Mouse (Mus musculus) C2C12 (cell line): ENCODE measurements at regions not wholly inside any gene's neighbourhood (a gene's known extent, or its start where the extent isn't known, plus 50 kb on each side); places are given as distances from the start of the nearest gene placed in this dataset.

Source experiments
- H3K27me3 ChIP-seq: one replicate; pipeline ENCODE4 v1.6.1; 2011; ENCODE audit not compliant: control insufficient read depth, insufficient read depth, insufficient read length
- H3K36me3 ChIP-seq: one replicate; pipeline ENCODE4 v1.6.1; 2011; ENCODE audit not compliant: control insufficient read depth, insufficient read depth
- H3K4me3 ChIP-seq: one replicate; pipeline ENCODE4 v1.5.1; 2011; ENCODE audit warnings: mild to moderate bottlenecking, control low read depth; ENCODE audit not compliant: poor library complexity, insufficient read depth, severe bottlenecking
- H3K79me2 ChIP-seq: one replicate; pipeline ENCODE4 v1.6.1; 2011; ENCODE audit not compliant: control insufficient read depth, insufficient read depth
- H3K79me3 ChIP-seq: one replicate; pipeline ENCODE4 v1.6.1; 2011; ENCODE audit warnings: low read depth, control low read depth
- H3ac ChIP-seq: one replicate; pipeline ENCODE3; 2011; ENCODE audit warnings: low read depth; ENCODE audit not compliant: control insufficient read depth, insufficient read length
- CEBPB ChIP-seq: IDR thresholded peaks from one replicate; pipeline ENCODE4 v1.6.1; 2011; ENCODE audit warnings: low read depth, mild to moderate bottlenecking, control low read depth, moderate library complexity
- CTCF ChIP-seq: IDR thresholded peaks from one replicate; pipeline ENCODE4 v1.5.1; 2011; ENCODE audit not compliant: control insufficient read depth, insufficient read depth, insufficient read length
- FOSL1 ChIP-seq: IDR thresholded peaks from one replicate; pipeline ENCODE4 v1.8.0; 2011; ENCODE audit warnings: mild to moderate bottlenecking, low read length; ENCODE audit not compliant: poor library complexity, insufficient read depth, severe bottlenecking
- MAX ChIP-seq: IDR thresholded peaks from one replicate; pipeline ENCODE4 v1.6.1; 2011; ENCODE audit warnings: mild to moderate bottlenecking, control low read depth
- MYOD1 ChIP-seq: IDR thresholded peaks from one replicate; pipeline ENCODE4 v1.6.1; 2011; ENCODE audit warnings: low read depth; ENCODE audit not compliant: control insufficient read depth, insufficient read length
- MYOG ChIP-seq: IDR thresholded peaks from one replicate; pipeline ENCODE4 v1.6.1; 2011; ENCODE audit not compliant: control insufficient read depth, insufficient read length; ENCODE audit errors: extremely low read depth
- USF1 ChIP-seq: IDR thresholded peaks from one replicate; pipeline ENCODE4 v1.6.1; 2011; ENCODE audit warnings: low read depth, mild to moderate bottlenecking, control low read depth, moderate library complexity

DNA sequence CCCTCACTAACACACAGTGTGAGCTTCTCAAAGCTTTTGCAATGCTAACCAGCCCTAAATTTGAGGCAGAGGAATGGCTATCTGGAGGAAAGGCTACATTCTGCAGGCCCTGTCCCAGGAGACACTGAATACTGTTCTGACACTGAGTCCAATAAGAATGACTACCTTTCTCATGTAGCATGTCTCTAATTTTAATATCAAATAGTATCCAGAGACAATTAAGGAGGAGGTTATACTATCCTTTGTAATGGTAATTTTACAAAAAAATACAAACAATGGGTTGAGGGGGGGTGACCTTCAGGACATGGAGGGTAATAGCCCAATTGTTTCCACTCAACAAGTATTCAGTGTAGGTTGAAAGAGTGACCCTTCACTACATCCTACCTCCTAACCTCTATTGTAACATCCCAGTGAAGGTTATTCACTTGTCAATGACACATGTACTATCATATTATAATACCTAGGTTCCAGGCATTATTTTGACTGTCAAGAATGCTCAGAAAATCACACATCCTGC lies 222.7 kb downstream of the Gm826 start:
- Histone ChIP-seq H3K79me3 (no peaks in the 10 kb centered on the region), H3K36me3 (no peaks in the 10 kb centered on the region), H3K4me3 (no peak overlapping the region), H3ac (no peak overlapping the region), H3K79me2 (no peaks in the 10 kb centered on the region), H3K27me3 (no peaks in the 10 kb centered on the region)
- TF ChIP-seq CEBPB: no peak
- TF ChIP-seq CTCF: no peak
- no peak for TF ChIP-seq FOSL1
- no peak for TF ChIP-seq MAX
- TF ChIP-seq USF1: no peak
- no peak for TF ChIP-seq MYOG
- TF ChIP-seq MYOD1: no peak

GRCm38 (mm10) chr2:160093078-160093477 lies 240.9 kb downstream of the Gm826 start:
- Histone ChIP-seq H3K79me3 (no peaks in the 10 kb centered on the region), H3ac (no peak overlapping the region), H3K4me3 (no peak overlapping the region), H3K79me2 (no peaks in the 10 kb centered on the region), H3K36me3 (no peaks in the 10 kb centered on the region), H3K27me3 (no peaks in the 10 kb centered on the region)
- no peak for TF ChIP-seq MYOG
- TF ChIP-seq MYOD1: no peak
- no peak for TF ChIP-seq USF1
- TF ChIP-seq CEBPB: no peak
- no peak for TF ChIP-seq CTCF
- no peak for TF ChIP-seq MAX
- TF ChIP-seq FOSL1: no peak

- no peaks in the 10 kb centered on the region for H3K27me3 ChIP-seq
- H3K79me3 ChIP-seq: no peaks in the 10 kb centered on the region
- no peak overlapping the region for H3K4me3 ChIP-seq
- no peak for TF ChIP-seq MYOD1
- no peak for TF ChIP-seq FOSL1
- no peak for TF ChIP-seq MAX
- TF ChIP-seq USF1: no peak
- no peak for TF ChIP-seq CEBPB
- TF ChIP-seq MYOG: no peak
- no peak for TF ChIP-seq CTCF
- no peaks in the 10 kb centered on the region for H3K36me3 ChIP-seq
- no peak overlapping the region for H3ac ChIP-seq
- H3K79me2 ChIP-seq: no peaks in the 10 kb centered on the region
Measured at GRCm38 (mm10) chr2:160085999-160086398, 248.0 kb downstream of the Gm826 start.

GRCm38 (mm10) chr2:160083674-160084073 lies 250.3 kb downstream of the Gm826 start:
- no peaks in the 10 kb centered on the region for H3K79me3 ChIP-seq
- H3K4me3 ChIP-seq: no peak overlapping the region
- no peaks in the 10 kb centered on the region for H3K79me2 ChIP-seq
- no peaks in the 10 kb centered on the region for H3K36me3 ChIP-seq
- H3K27me3 ChIP-seq: no peaks in the 10 kb centered on the region
- H3ac ChIP-seq: no peak overlapping the region
- TF ChIP-seq MAX: no peak
- TF ChIP-seq CEBPB: no peak
- no peak for TF ChIP-seq MYOD1
- no peak for TF ChIP-seq USF1
- TF ChIP-seq MYOG: no peak
- TF ChIP-seq FOSL1: no peak
- TF ChIP-seq CTCF: no peak

- H3K79me2 ChIP-seq: no peaks in the 10 kb centered on the region
- no peaks in the 10 kb centered on the region for H3K27me3 ChIP-seq
- TF ChIP-seq USF1 (no peak), CEBPB (no peak), MYOG (no peak), FOSL1 (no peak), MYOD1 (no peak), MAX (no peak), CTCF (no peak)
- H3ac ChIP-seq: no peak overlapping the region
- no peak overlapping the region for H3K4me3 ChIP-seq
- H3K79me3 ChIP-seq: no peaks in the 10 kb centered on the region
- no peaks in the 10 kb centered on the region for H3K36me3 ChIP-seq
Measured at GRCm38 (mm10) chr2:160082106-160082653, 251.8 kb downstream of the Gm826 start.

GRCm38 (mm10) chr2:160075694-160076093 lies 258.3 kb downstream of the Gm826 start:
- Histone ChIP-seq H3ac (no peak overlapping the region), H3K36me3 (no peaks in the 10 kb centered on the region), H3K79me3 (no peaks in the 10 kb centered on the region), H3K79me2 (no peaks in the 10 kb centered on the region), H3K27me3 (no peaks in the 10 kb centered on the region), H3K4me3 (no peak overlapping the region)
- TF ChIP-seq MAX (no peak), CTCF (no peak), MYOG (no peak), MYOD1 (no peak), USF1 (no peak), CEBPB (no peak), FOSL1 (no peak)
